Mouse (Mus musculus): ENCODE data around the gene Casd1. TPM values are rescaled to one million over a fixed set of nuclear protein-coding genes. Genes with fewer than 3 reads are reported as not detected.
"Not testable (repeated sequence)": the region's sequence is repeated elsewhere in the genome, so short reads cannot be mapped to it uniquely, and the experiment has no call there.

Gene Casd1
- total and polyA plus RNA-seq, 3 experiments: 13.1 to 38.2 (median 30.4) TPM

DNA sequence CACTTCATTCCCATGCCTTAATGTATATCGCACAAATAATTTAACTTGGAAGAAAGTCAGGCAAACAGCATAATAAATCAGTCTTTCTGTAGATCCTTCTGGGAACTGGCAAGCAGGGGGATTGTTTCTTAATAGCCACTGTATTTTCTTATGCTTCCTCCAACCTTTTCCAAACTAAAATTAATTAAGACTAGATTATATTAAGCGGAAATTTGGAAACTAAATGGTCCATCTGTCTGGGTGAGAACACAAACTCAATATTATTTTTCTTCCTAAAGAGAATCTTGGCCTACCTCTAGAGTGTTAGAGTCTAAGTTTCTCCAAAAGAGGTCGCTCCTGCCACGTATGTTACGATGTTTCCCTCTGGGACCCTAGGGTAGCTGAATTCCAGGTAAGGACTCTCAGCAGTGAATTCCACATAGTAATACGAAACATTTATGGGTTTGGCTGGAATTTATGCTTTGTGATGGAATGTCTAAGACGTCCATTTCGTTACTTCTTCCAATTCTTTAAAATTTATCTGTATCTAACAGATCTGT is 52.0 kb downstream of the Casd1 start:
- DNase-seq (ENCODE audit: extremely low read depth): no peak
- TF ChIP-seq RAD21 (IDR thresholded peaks at IDR 0.05; ENCODE audit: low read depth, low read length) (peak; percentile 54), USF2 (conservative IDR thresholded peaks at IDR 0.05; ENCODE audit: low read depth, low read length) (no peak), PAX5 (IDR thresholded peaks at IDR 0.05; ENCODE audit: low read length) (no peak), CHD1 (IDR thresholded peaks at IDR 0.05; ENCODE audit: low read depth, low read length) (no peak), JUND (conservative IDR thresholded peaks at IDR 0.05; ENCODE audit: low read depth, low read length) (no peak), IRF4 (IDR thresholded peaks at IDR 0.05; ENCODE audit: low read depth, low read length) (no peak), CHD2 (IDR thresholded peaks at IDR 0.05; ENCODE audit: low read length) (no peak), KAT2A (IDR thresholded peaks at IDR 0.05; ENCODE audit: insufficient replicate concordance, low read length) (no peak), MAX (IDR thresholded peaks at IDR 0.05; ENCODE audit: low read length) (no peak), NRF1 (IDR thresholded peaks at IDR 0.05; ENCODE audit: low read depth, low read length) (no peak), POLR2A (IDR thresholded peaks at IDR 0.05; ENCODE audit: low read depth, low read length) (no peak), EP300 (IDR thresholded peaks at IDR 0.05; ENCODE audit: low read length) (no peak), MXI1 (IDR thresholded peaks at IDR 0.05; ENCODE audit: low read depth, low read length) (no peak), ZC3H11A (IDR thresholded peaks at IDR 0.05; ENCODE audit: low read depth, low read length) (no peak), CTCF (conservative IDR thresholded peaks at IDR 0.05 in 1 of 2, IDR thresholded peaks at IDR 0.05 in 1 of 2; ENCODE audit: low read depth in 2 of 2, low read length in 2 of 2) (peak in 1 of 2 experiments; percentile 56; a peak in 2 of 4 replicates), MAFK (IDR thresholded peaks at IDR 0.05; ENCODE audit: insufficient replicate concordance, low read length) (no peak), E2F4 (IDR thresholded peaks at IDR 0.05; ENCODE audit: insufficient replicate concordance, low read depth, low read length) (no peak), SMC3 (IDR thresholded peaks at IDR 0.05; ENCODE audit: low read depth, low read length) (peak; percentile 35), GABPA (IDR thresholded peaks at IDR 0.05; ENCODE audit: insufficient replicate concordance, low read depth, low read length) (no peak)
- peaks cover under 1% of the 10 kb centered on the region for H3K27me3 ChIP-seq (replicated peaks)
- no peak overlapping the region for H3K27ac ChIP-seq (ENCODE audit: insufficient read depth, low read depth)
- no peak overlapping the region for H3K4me2 ChIP-seq (ENCODE audit: insufficient read depth, low read depth, poor library complexity, severe bottlenecking)
- H3K9me3 ChIP-seq (replicated peaks; ENCODE audit: low read length): no peaks in the 10 kb centered on the region
- no peaks in the 10 kb centered on the region for H3K36me3 ChIP-seq (replicated peaks in 1 of 2; ENCODE audit: control insufficient read depth in 1 of 2, insufficient read depth in 1 of 2, low read length in 1 of 2)
- H3K4me3 ChIP-seq (replicated peaks in 1 of 3; ENCODE audit: low read depth in 2 of 3, low read length in 2 of 3, poor library complexity in 1 of 3): no peak overlapping the region
- in situ Hi-C loops (cut with MboI; ENCODE audit: low pct_ligation_motif_present, low pct_unique_long_range_greater_than_20kb, low sequenced_read_pairs): loop anchor here (25.0 kb wide), 2 partner anchors 460 to 735 kb away; partner anchors contain the start of gene Asb4
- peaks cover 0 to 4% of the 10 kb centered on the region in 2 experiments; a peak in 2 of 4 replicates for H3K4me1 ChIP-seq (ENCODE audit: control insufficient read depth in 1 of 2, insufficient read depth in 2 of 2)
- no peak overlapping the region for H3K9ac ChIP-seq (ENCODE audit: insufficient read depth, low read depth)
- dilution Hi-C loops (cut with MboI; ENCODE audit: extremely low pct_ligation_motif_present, extremely low pct_unique_long_range_greater_than_20kb, low sequenced_read_pairs): no loop called here
- H3K79me2 ChIP-seq (replicated peaks; ENCODE audit: control insufficient read depth, extremely low read depth, insufficient read depth, poor library complexity, severe bottlenecking): no peaks in the 10 kb centered on the region

GRCm38 (mm10) chr6:4653741-4654140 is 53.1 kb downstream of the Casd1 start:
- TF ChIP-seq CTCF (conservative IDR thresholded peaks at IDR 0.05 in 1 of 2, IDR thresholded peaks at IDR 0.05 in 1 of 2; ENCODE audit: low read depth in 2 of 2, low read length in 2 of 2) (peak in 1 of 2 experiments; percentile 48; a peak in 2 of 4 replicates), RAD21 (IDR thresholded peaks at IDR 0.05; ENCODE audit: low read depth, low read length) (peak; percentile 9)
- H3K4me1 ChIP-seq (ENCODE audit: control insufficient read depth in 1 of 2, insufficient read depth in 2 of 2); H3K27me3 ChIP-seq (replicated peaks); H3K27ac ChIP-seq (ENCODE audit: insufficient read depth, low read depth); dilution Hi-C loops (cut with MboI; ENCODE audit: extremely low pct_ligation_motif_present, extremely low pct_unique_long_range_greater_than_20kb, low sequenced_read_pairs); H3K79me2 ChIP-seq (replicated peaks; ENCODE audit: control insufficient read depth, extremely low read depth, insufficient read depth, poor library complexity, severe bottlenecking); H3K36me3 ChIP-seq (replicated peaks in 1 of 2; ENCODE audit: control insufficient read depth in 1 of 2, insufficient read depth in 1 of 2, low read length in 1 of 2); DNase-seq (ENCODE audit: extremely low read depth); H3K9ac ChIP-seq (ENCODE audit: insufficient read depth, low read depth); H3K9me3 ChIP-seq (replicated peaks; ENCODE audit: low read length); H3K4me3 ChIP-seq (replicated peaks in 1 of 3; ENCODE audit: low read depth in 2 of 3, low read length in 2 of 3, poor library complexity in 1 of 3); H3K4me2 ChIP-seq (ENCODE audit: insufficient read depth, low read depth, poor library complexity, severe bottlenecking): not testable (repeated sequence)
- in situ Hi-C loops (cut with MboI; ENCODE audit: low pct_ligation_motif_present, low pct_unique_long_range_greater_than_20kb, low sequenced_read_pairs): loop anchor here (25.0 kb wide), 2 partner anchors 459 to 734 kb away; partner anchors contain the start of gene Asb4
